Mouse (Mus musculus) MEL (cell line): ENCODE measurements at regions not wholly inside any gene's neighbourhood (a gene's known extent, or its start where the extent isn't known, plus 50 kb on each side); places are given as distances from the start of the nearest gene placed in this dataset.

Experiments
- CTCF ChIP-seq, 3 experiments: IDR thresholded peaks in 2 of 3; conservative IDR thresholded peaks in 1 of 3; 2 replicates each; pipeline ENCODE4 v1.5.1; 2011 to 2012; ENCODE audit warnings: low read length in 3 of 3, low read depth in 2 of 3, mild to moderate bottlenecking in 2 of 3, improper control_type of control experiment in 1 of 3, inconsistent platforms in 1 of 3, mixed read lengths in 1 of 3, moderate library complexity in 1 of 3; ENCODE audit not compliant: control insufficient read depth in 1 of 3, insufficient read depth in 1 of 3, poor library complexity in 1 of 3, severe bottlenecking in 1 of 3
- EP300 ChIP-seq, 2 experiments: IDR thresholded peaks; 2 replicates each; pipeline ENCODE4 v1.6.1; 2011; ENCODE audit warnings: improper control_type of control experiment in 2 of 2, low read length in 2 of 2, low read depth in 1 of 2, mild to moderate bottlenecking in 1 of 2
- NRF1 ChIP-seq: IDR thresholded peaks from 2 replicates; pipeline ENCODE4 v1.6.1; 2014; ENCODE audit warnings: low read depth, mild to moderate bottlenecking, inconsistent platforms, low read length, improper control_type of control experiment, moderate library complexity; ENCODE audit not compliant: poor library complexity, insufficient read depth, severe bottlenecking
- POLR2A ChIP-seq, 2 experiments: IDR thresholded peaks; 2 replicates each; pipeline ENCODE4 v1.6.1; 2011 to 2012; ENCODE audit warnings: low read length in 2 of 2, mild to moderate bottlenecking in 2 of 2, control low read depth in 1 of 2, improper control_type of control experiment in 1 of 2, low read depth in 1 of 2, moderate library complexity in 1 of 2; ENCODE audit not compliant: control insufficient read depth in 1 of 2, insufficient read depth in 1 of 2, poor library complexity in 1 of 2
- USF1 ChIP-seq: IDR thresholded peaks from 2 replicates; pipeline ENCODE4 v1.6.1; 2014; ENCODE audit warnings: low read depth, mild to moderate bottlenecking, inconsistent platforms, low read length, improper control_type of control experiment, moderate library complexity

- TF ChIP-seq POLR2A (IDR thresholded peaks at IDR 0.05; ENCODE audit: control insufficient read depth in 1 of 2, insufficient read depth in 1 of 2, low read depth in 1 of 2, low read length in 2 of 2, poor library complexity in 1 of 2) (no peak), USF1 (no peak), CTCF (IDR thresholded peaks at IDR 0.05 in 2 of 3, conservative IDR thresholded peaks at IDR 0.05 in 1 of 3; ENCODE audit: control insufficient read depth in 1 of 3, insufficient read depth in 1 of 3, low read depth in 2 of 3, low read length in 3 of 3, poor library complexity in 1 of 3, severe bottlenecking in 1 of 3) (peak in 2 of 3 experiments; percentile 48 to 72; a peak in 5 of 6 replicates), EP300 (IDR thresholded peaks at IDR 0.05; ENCODE audit: low read depth in 1 of 2, low read length in 2 of 2) (no peak), NRF1 (no peak)
These were observed 154.7 kb upstream of the Dmrta1 start for GRCm38 (mm10) chr4:89524260-89525200.
